Mouse (Mus musculus) spleen, adult 2 months (tissue): ENCODE data around the gene Gnb5.

Experiments used
- CTCF ChIP-seq: fragments of 200-500 bp; IDR thresholded peaks from 2 replicates; pipeline ENCODE4 v1.5.1; 2011; ENCODE audit warnings: mild to moderate bottlenecking, inconsistent platforms; ENCODE audit not compliant: insufficient read depth, insufficient read length, insufficient replicate concordance; ENCODE audit errors: extremely low read depth
- POLR2A ChIP-seq: fragments of 200-500 bp; IDR thresholded peaks from 2 replicates; pipeline ENCODE4 v1.6.1; 2011; ENCODE audit warnings: low read depth, low read length, inconsistent platforms

- TF ChIP-seq POLR2A, result no peak
- TF ChIP-seq CTCF, result no peak
Measured at GRCm38 (mm10) chr9:75347458-75347857, 41.4 kb downstream of the Gnb5 start, which contains the start of gene Bcl2l10.
